Mouse (Mus musculus): ENCODE measurements around the gene Vmn1r196. TPM values are rescaled to one million over a fixed set of nuclear protein-coding genes. Genes with fewer than 3 reads are reported as not detected.
"Not testable (repeated sequence)": the region's sequence is repeated elsewhere in the genome, so short reads cannot be mapped to it uniquely, and the experiment has no call there.

Gene Vmn1r196
- polyA plus RNA-seq (2016; fragmentation: Nextera tagmentation; extraction: Ambion mirVana), result not detected in 2 replicates

DNA sequence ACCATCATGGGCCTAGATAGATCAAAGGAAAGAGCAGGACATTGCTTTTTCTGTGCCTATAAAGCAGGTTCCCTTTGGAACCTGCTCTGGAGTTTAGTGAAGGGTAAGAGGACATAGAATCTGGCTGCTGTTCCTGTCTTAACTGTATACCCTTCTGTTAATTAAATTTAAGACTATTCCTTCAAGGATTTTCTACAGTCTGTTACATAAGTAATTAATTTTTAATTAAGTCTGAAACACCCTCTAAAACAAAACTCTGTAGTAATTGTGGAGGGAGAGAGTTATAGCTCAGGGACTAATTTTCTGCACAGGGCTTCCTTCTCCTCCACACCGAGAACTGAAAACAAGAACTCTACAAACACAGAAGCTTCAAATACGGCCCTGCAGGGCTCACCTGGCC is at the start of gene Vmn1r196:
Gene Vmn1r196 (plus strand): TSS at position 301 of the 400 bp plus-strand sequence.
- Histone ChIP-seq H3K36me3 (no peaks in the 10 kb centered on the region), H3K27ac (replicated peaks) (no peak within 1 kb of the TSS), H3K9me3 (replicated peaks) (no peaks in the 10 kb centered on the region), H3K4me1 (no peaks in the 10 kb centered on the region), H3K4me3 (no peak within 1 kb of the TSS), H3K27me3 (ENCODE audit: low read depth, poor library complexity, severe bottlenecking) (no peaks in the 10 kb centered on the region)
- DNase-seq (ENCODE audit: low spot score), result no peak
- 84% methylated on average over 2 of the region's 2 CpGs for WGBS

- H3K36me3 ChIP-seq, result no peaks in the 10 kb centered on the region
- H3K27ac ChIP-seq (replicated peaks), result no peak within 1 kb of the TSS
- no peak for DNase-seq (ENCODE audit: low spot score)
- WGBS, result 69% methylated on average over 1 of the region's 1 CpGs
- H3K9me3 ChIP-seq (replicated peaks), result no peaks in the 10 kb centered on the region
- no peaks in the 10 kb centered on the region for H3K27me3 ChIP-seq (ENCODE audit: low read depth, poor library complexity, severe bottlenecking)
- H3K4me1 ChIP-seq, result no peaks in the 10 kb centered on the region
- no peak within 1 kb of the TSS for H3K4me3 ChIP-seq
Observed at GRCm38 (mm10) chr13:22243915-22244314, 45.8 kb upstream of the Vmn1r196 start, which contains the start of gene Vmn1r194. Gene Vmn1r194 (plus strand): TSS chr13:22244215.

DNA sequence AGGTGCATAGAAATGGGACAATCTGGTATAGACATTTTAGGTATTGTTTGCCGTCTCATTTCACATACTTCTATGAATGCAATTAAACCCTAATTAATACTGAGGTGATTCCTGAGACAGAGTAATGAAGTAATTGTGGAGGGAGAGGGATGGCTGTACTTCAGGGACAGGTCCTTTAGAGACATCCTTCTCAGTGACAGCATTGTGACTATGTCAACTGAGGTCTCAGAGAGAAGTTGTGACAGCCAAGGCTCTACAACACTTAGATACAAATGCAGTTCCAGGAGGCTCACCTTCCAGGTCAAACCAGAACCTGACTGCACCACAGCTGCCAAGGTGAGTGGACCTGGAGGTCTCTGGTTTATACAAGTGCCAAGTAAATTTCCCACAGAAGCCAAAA is 19.5 kb upstream of the Vmn1r196 start, which contains the start of gene Vmn1r195:
Gene Vmn1r195 (plus strand): TSS at position 301 of the 400 bp plus-strand sequence.
- H3K4me3 ChIP-seq; DNase-seq (ENCODE audit: low spot score); H3K9me3 ChIP-seq (replicated peaks); H3K27me3 ChIP-seq (ENCODE audit: low read depth, poor library complexity, severe bottlenecking); H3K36me3 ChIP-seq; H3K27ac ChIP-seq (replicated peaks): not testable (repeated sequence)
- H3K4me1 ChIP-seq, result peaks cover 11% of the 10 kb centered on the region
- 93% methylated on average over 1 of the region's 1 CpGs for WGBS

DNA sequence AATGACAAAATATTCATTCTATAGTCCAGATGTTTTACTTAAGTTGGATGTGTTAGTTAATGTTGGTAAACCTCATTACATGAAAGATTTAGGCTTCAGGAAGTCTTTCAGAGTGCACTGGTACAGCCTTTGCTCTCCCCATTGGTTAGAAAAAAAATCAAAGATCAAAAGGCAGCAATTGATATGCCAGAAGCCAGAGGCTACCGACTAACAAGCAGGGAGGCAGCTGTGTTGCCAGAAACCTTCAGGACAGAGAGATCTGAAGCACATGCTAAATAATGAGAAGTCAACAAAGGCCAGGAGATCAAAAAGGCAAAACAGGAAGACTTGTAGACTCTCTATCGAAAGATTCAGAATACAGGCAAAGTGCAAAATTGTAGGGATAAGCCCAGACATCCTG is 18.0 kb upstream of the Vmn1r196 start:
- no peaks in the 10 kb centered on the region for H3K9me3 ChIP-seq (replicated peaks)
- H3K27ac ChIP-seq (replicated peaks), result peak overlapping the region; percentile 55; the same call in 1 of the 2 replicates
- no peaks in the 10 kb centered on the region for H3K36me3 ChIP-seq
- 49% methylated on average over 2 of the region's 2 CpGs for WGBS
- no peaks in the 10 kb centered on the region for H3K27me3 ChIP-seq (ENCODE audit: low read depth, poor library complexity, severe bottlenecking)
- H3K4me3 ChIP-seq, result no peak overlapping the region
- DNase-seq (ENCODE audit: low spot score), result no peak
- H3K4me1 ChIP-seq, result peaks cover 11% of the 10 kb centered on the region

DNA sequence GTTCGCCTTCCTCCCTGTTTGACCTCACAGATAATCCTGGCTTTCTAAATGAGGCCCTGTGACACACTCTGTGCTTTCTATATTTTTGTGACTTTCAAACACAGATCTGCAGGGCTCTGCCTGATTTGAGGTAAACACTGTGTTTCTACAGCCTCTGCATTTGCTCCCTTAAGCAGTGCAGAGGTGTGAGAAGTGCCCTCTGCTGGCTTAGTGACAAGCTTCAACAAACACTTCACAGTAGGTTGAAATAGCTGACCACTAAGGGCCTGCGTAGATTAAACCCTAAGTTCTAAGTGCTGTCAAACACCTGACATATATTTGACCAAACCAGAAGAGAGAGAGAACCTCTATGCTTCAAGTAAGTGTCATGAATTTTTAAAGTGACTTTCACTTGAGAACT is 5.1 kb upstream of the Vmn1r196 start:
- Histone ChIP-seq H3K4me1 (no peaks in the 10 kb centered on the region), H3K9me3 (replicated peaks) (no peaks in the 10 kb centered on the region), H3K4me3 (no peak overlapping the region), H3K27ac (replicated peaks) (no peak overlapping the region), H3K27me3 (ENCODE audit: low read depth, poor library complexity, severe bottlenecking) (no peaks in the 10 kb centered on the region), H3K36me3 (no peaks in the 10 kb centered on the region)
- 81% methylated on average over 2 of the region's 2 CpGs for WGBS
- no peak for DNase-seq (ENCODE audit: low spot score)

DNA sequence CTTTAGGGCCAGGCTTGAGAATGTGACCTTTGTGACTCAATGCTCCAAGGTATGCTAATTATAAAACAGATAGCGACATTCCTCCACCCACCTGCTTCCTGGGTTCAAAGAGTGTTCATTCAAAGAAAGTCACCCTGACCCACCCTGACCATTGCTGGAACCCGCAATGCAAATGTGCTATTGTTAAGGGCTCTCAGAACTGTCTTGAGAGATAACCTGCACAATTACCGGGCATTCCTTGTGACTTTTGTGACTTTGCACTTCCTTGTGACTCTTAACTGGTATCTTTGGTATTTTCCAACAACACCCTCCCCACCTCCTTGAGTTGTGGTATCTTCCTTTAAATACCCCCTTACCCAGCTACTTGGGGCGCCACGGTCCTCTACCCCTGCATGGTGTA is 18.4 kb downstream of the Vmn1r196 start:
- H3K9me3 ChIP-seq (replicated peaks), result not testable (repeated sequence)

DNA sequence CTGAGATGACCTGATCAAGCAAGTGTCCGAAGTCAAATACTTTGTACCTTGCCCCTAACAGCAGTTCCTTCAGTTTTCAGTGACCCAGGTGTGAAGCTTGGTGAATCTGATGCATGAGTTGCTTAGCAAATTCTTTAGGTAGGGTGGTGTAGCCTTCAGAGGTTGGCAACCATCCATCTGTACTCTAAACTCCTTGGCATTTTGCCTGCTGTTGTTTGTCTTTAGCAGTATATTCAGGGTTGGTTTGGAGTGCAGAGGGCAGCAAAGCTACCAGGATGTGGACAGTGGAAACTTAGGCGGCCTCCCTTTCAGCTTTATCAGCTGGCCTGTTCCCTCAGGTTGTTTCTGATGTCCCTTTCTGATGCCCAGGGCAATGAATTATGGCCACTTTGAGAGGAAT is 25.6 kb downstream of the Vmn1r196 start:
- H3K27me3 ChIP-seq (ENCODE audit: low read depth, poor library complexity, severe bottlenecking), result no peaks in the 10 kb centered on the region

More for the DNA sequence above, 18.4 kb downstream of the Vmn1r196 start:
- H3K27me3 ChIP-seq (ENCODE audit: low read depth, poor library complexity, severe bottlenecking); H3K36me3 ChIP-seq; H3K4me3 ChIP-seq; DNase-seq (ENCODE audit: low spot score); H3K4me1 ChIP-seq; H3K27ac ChIP-seq (replicated peaks): not testable (repeated sequence)
- WGBS, result 92% methylated on average over 5 of the region's 5 CpGs

GRCm38 (mm10) chr13:22317366-22317765 is 27.6 kb downstream of the Vmn1r196 start:
- H3K4me1 ChIP-seq, result no peaks in the 10 kb centered on the region
- no peaks in the 10 kb centered on the region for H3K27me3 ChIP-seq (ENCODE audit: low read depth, poor library complexity, severe bottlenecking)
- 89% methylated on average over 2 of the region's 2 CpGs for WGBS
- no peak overlapping the region for H3K27ac ChIP-seq (replicated peaks)
- no peaks in the 10 kb centered on the region for H3K9me3 ChIP-seq (replicated peaks)
- no peak overlapping the region for H3K4me3 ChIP-seq
- no peaks in the 10 kb centered on the region for H3K36me3 ChIP-seq
- DNase-seq (ENCODE audit: low spot score), result no peak

More for the DNA sequence above, 25.6 kb downstream of the Vmn1r196 start:
- no peaks in the 10 kb centered on the region for H3K36me3 ChIP-seq
- no peaks in the 10 kb centered on the region for H3K9me3 ChIP-seq (replicated peaks)
- H3K27ac ChIP-seq (replicated peaks), result no peak overlapping the region
- WGBS, result 90% methylated on average over 2 of the region's 2 CpGs
- H3K4me3 ChIP-seq, result no peak overlapping the region
- no peak for DNase-seq (ENCODE audit: low spot score)
- H3K4me1 ChIP-seq, result no peaks in the 10 kb centered on the region

- DNase-seq (ENCODE audit: low spot score), result no peak
- no peaks in the 10 kb centered on the region for H3K9me3 ChIP-seq (replicated peaks)
- H3K4me1 ChIP-seq, result no peaks in the 10 kb centered on the region
- no peaks in the 10 kb centered on the region for H3K27me3 ChIP-seq (ENCODE audit: low read depth, poor library complexity, severe bottlenecking)
- no peaks in the 10 kb centered on the region for H3K36me3 ChIP-seq
- no peak overlapping the region for H3K4me3 ChIP-seq
- H3K27ac ChIP-seq (replicated peaks), result no peak overlapping the region
Observed at GRCm38 (mm10) chr13:22320091-22320490, 30.4 kb downstream of the Vmn1r196 start.

DNA sequence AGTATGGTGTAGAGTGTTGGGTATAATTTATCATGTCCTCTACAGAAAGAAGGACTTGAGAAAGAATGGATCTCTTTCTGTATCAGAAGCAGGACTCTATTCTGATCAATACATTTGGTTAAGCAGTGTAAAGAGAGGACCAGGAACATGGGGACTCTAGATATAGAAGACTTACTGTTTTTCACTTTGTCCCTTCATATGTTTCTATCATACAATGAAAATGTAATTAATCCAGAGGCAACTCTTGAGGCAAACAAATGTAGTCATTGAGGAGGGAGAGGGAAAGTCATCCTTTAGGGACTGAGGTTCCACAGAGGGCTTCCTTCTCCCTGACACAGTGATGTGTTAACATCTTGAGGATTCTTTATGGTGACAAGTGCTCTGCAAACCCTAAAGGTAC is 34.6 kb downstream of the Vmn1r196 start, which contains the start of gene Vmn1r197:
Gene Vmn1r197 (plus strand): TSS at position 301 of the 400 bp plus-strand sequence.
- Histone ChIP-seq H3K27me3 (ENCODE audit: low read depth, poor library complexity, severe bottlenecking) (no peaks in the 10 kb centered on the region), H3K4me3 (no peak within 1 kb of the TSS), H3K27ac (replicated peaks) (no peak within 1 kb of the TSS), H3K9me3 (replicated peaks) (no peaks in the 10 kb centered on the region), H3K4me1 (no peaks in the 10 kb centered on the region), H3K36me3 (no peaks in the 10 kb centered on the region)
- no peak for DNase-seq (ENCODE audit: low spot score)

DNA sequence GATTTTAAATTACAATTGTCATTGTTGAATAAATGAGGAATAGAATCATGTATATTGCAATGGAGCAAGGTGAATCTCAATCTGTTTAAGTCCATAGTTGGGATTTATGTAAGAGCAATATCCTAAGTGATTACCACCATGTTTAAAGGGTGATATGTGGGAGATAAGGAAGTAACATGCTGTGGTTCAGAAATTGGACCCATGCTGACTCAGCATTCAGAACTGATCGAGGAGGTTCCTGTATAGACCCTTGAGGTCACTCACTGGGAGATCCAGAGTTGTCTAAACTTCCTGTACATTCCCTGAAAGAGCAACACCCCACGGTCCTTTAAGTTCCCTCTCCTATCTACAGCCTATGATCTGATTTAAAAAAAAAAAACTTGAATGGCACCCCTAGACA is 43.5 kb downstream of the Vmn1r196 start:
- H3K4me3 ChIP-seq, result no peak overlapping the region
- no peak for DNase-seq (ENCODE audit: low spot score)
- WGBS, result 81% methylated on average over 2 of the region's 2 CpGs
- no peaks in the 10 kb centered on the region for H3K9me3 ChIP-seq (replicated peaks)
- H3K4me1 ChIP-seq, result no peaks in the 10 kb centered on the region
- H3K36me3 ChIP-seq, result no peaks in the 10 kb centered on the region
- H3K27me3 ChIP-seq (ENCODE audit: low read depth, poor library complexity, severe bottlenecking), result no peaks in the 10 kb centered on the region
- no peak overlapping the region for H3K27ac ChIP-seq (replicated peaks)

- DNase-seq (ENCODE audit: low spot score), result no peak
- 91% methylated on average over 1 of the region's 1 CpGs for WGBS
Observed at GRCm38 (mm10) chr13:22335565-22335964, 45.8 kb downstream of the Vmn1r196 start.

More at GRCm38 (mm10) chr13:22335565-22335964, 45.8 kb downstream of the Vmn1r196 start:
- Histone ChIP-seq H3K27ac (replicated peaks) (no peak overlapping the region), H3K4me3 (no peak overlapping the region), H3K9me3 (replicated peaks) (no peaks in the 10 kb centered on the region), H3K36me3 (no peaks in the 10 kb centered on the region), H3K4me1 (no peaks in the 10 kb centered on the region), H3K27me3 (ENCODE audit: low read depth, poor library complexity, severe bottlenecking) (no peaks in the 10 kb centered on the region)

Data from midbrain, embryonic 10.5 days (tissue).